ENCODE assay signal across 10 mouse cellular contexts in the genomic region with DNA sequence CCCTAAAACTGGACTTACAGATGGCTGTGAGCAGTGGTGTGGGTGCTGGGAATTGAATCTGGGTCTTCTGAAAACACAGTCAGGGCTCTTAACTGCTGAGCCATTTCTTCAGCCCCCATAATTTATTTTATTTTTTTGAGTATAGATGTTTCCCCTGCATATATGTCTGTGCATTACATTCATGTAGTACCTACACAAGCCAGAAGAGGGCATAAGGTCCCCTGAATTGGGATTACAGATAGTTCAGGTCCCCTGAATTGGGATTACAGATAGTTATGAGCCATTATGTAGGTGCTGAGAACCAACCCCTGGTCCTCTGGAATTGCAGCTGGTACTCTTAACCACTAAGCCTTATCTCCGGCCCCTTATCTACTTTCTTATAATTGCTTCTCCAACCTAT. TPM values are rescaled to one million over a fixed set of nuclear protein-coding genes. Genes with fewer than 3 reads are reported as not detected.
DNase-seq lines count a peak whose midpoint lies in the region; TF ChIP-seq lines count a peak whose summit lies in the region.
"Had no signal": no experiment of that assay in that cellular context is flagged by ENCODE, and none has a peak within 500 bp of the region (broad histone marks: within the 10 kb centered on the region; RNA-seq: fewer than 3 reads in every experiment).

No protein-coding gene starts in this region.

- peaks cover 11% of the 10 kb centered on the region for H3K36me3 ChIP-seq in kidney, adult 2 months (ENCODE audit: control insufficient read depth, insufficient read depth, low read length)

- WGBS in kidney, adult 2 months = 100% methylated on average over 1 of the region's 1 CpGs

- no peak overlapping the region for H3K27ac ChIP-seq in kidney, adult 2 months (ENCODE audit: insufficient read depth, low read depth, low read length)
- H3K27ac ChIP-seq: embryonic facial prominence, embryonic 13.5 days; neural tube, embryonic 15.5 days had no signal

- no peaks in the 10 kb centered on the region for H3K4me1 ChIP-seq in kidney, adult 2 months (ENCODE audit: control insufficient read depth, insufficient read depth, low read length)
- H3K4me1 ChIP-seq: embryonic facial prominence, embryonic 13.5 days; neural tube, embryonic 15.5 days had no signal

- no peak overlapping the region for H3K4me3 ChIP-seq in kidney, adult 2 months (ENCODE audit: insufficient read depth, low read depth, low read length)
- H3K4me3 ChIP-seq: embryonic facial prominence, embryonic 13.5 days; neural tube, embryonic 15.5 days had no signal

- TF ChIP-seq POLR2A in kidney, adult 2 months (IDR thresholded peaks at IDR 0.05; ENCODE audit: low read depth, low read length) = no peak

- no peaks in the 10 kb centered on the region for H3K27me3 ChIP-seq in kidney, adult 2 months (replicated peaks; ENCODE audit: control insufficient read depth, insufficient read depth, low read length)
- H3K27me3 ChIP-seq: embryonic facial prominence, embryonic 13.5 days; neural tube, embryonic 15.5 days had no signal

- no peak for TF ChIP-seq CTCF in kidney, adult 2 months (conservative IDR thresholded peaks at IDR 0.05; ENCODE audit: insufficient read depth, insufficient read length, low read depth, low read length)

- peak; percentile 43 for DNase-seq in kidney, adult 2 months
- DNase-seq in kidney, postnatal 4 days = no peak
- DNase-seq in CD4-positive helper T cell, adult 2 months (ENCODE audit: low read depth, low spot score) = peak; percentile 31
- peak; percentile 60 for DNase-seq in NIH3T3 (ENCODE audit: low read depth)
- DNase-seq in lung, postnatal 14 days = peak; percentile 40
- DNase-seq in gastrocnemius, adult 18-20 months (ENCODE audit: low spot score) = no peak
- DNase-seq in kidney, adult 18-20 months = no peak
- no peak for DNase-seq in right cerebral cortex, postnatal 14 days

RNA-seq across cellular contexts. Expression of gene Fkbp15, which starts 16.3 kb away (rescaled TPM):
- 32.2 and 36.6 TPM in 2 replicates for polyA plus RNA-seq in kidney, adult 2 months (2012; rRNA removed)
- total RNA-seq in gastrocnemius, adult 18-20 months (2021) = 10 to 100 TPM; 11.5 to 11.6 TPM

RNA-seq across cellular contexts. Expression of gene Slc31a1, which starts 16.5 kb away (rescaled TPM):
- 69.1 and 78.3 TPM in 2 replicates for polyA plus RNA-seq in kidney, adult 2 months (2012; rRNA removed)
- total RNA-seq in gastrocnemius, adult 18-20 months (2021) = 1 to 10 TPM; 8.5 to 9.7 TPM

Comparison
In these comparisons a context has a peak if more than half of its experiments do, and no peak if none do; other contexts are left out.
1. DNase-seq: peak in kidney, adult 2 months (single experiment), CD4-positive helper T cell, adult 2 months (single experiment), NIH3T3 (single experiment) and lung, postnatal 14 days (single experiment); none in kidney, postnatal 4 days (0 of 2), gastrocnemius, adult 18-20 months (single experiment), kidney, adult 18-20 months (single experiment) and right cerebral cortex, postnatal 14 days (single experiment).